Mouse (Mus musculus): ENCODE results near the gene Fstl3.

Fstl3 gene

GRCm38 (mm10) chr10:79808728-79809127, 31.7 kb downstream of the Fstl3 start:
- no peak for DNase-seq (ENCODE audit: low read depth, low spot score)

- DNase-seq (ENCODE audit: low read depth, low spot score) = no peak
These were observed 34.9 kb downstream of the Fstl3 start for GRCm38 (mm10) chr10:79811736-79812637.

GRCm38 (mm10) chr10:79814271-79814842, 37.3 kb downstream of the Fstl3 start:
- no peak for DNase-seq (ENCODE audit: low read depth, low spot score)

- DNase-seq (ENCODE audit: low read depth, low spot score) = no peak
These were observed 38.8 kb downstream of the Fstl3 start for GRCm38 (mm10) chr10:79815671-79816494.

- no peak for DNase-seq (ENCODE audit: low read depth, low spot score)
These were observed 40.0 kb downstream of the Fstl3 start for GRCm38 (mm10) chr10:79817111-79817510.

- no peak for DNase-seq (ENCODE audit: low read depth, low spot score)
These were observed 41.2 kb downstream of the Fstl3 start for GRCm38 (mm10) chr10:79818225-79818624.

- DNase-seq (ENCODE audit: low read depth, low spot score) = no peak
These were observed 42.5 kb downstream of the Fstl3 start for GRCm38 (mm10) chr10:79819606-79820005.

GRCm38 (mm10) chr10:79820277-79820676, 43.2 kb downstream of the Fstl3 start:
- no peak for DNase-seq (ENCODE audit: low read depth, low spot score)

GRCm38 (mm10) chr10:79820782-79821181, 43.7 kb downstream of the Fstl3 start, which contains the start of gene Misp:
Misp (plus strand) TSS chr10:79820989.
- DNase-seq (ENCODE audit: low read depth, low spot score) = no peak

- no peak for DNase-seq (ENCODE audit: low read depth, low spot score)
These were observed 44.7 kb downstream of the Fstl3 start for GRCm38 (mm10) chr10:79821731-79822130.

- DNase-seq (ENCODE audit: low read depth, low spot score) = no peak
These were observed 45.3 kb downstream of the Fstl3 start for GRCm38 (mm10) chr10:79822372-79822771.

GRCm38 (mm10) chr10:79823011-79823410, 45.9 kb downstream of the Fstl3 start:
- DNase-seq (ENCODE audit: low read depth, low spot score) = no peak

GRCm38 (mm10) chr10:79824413-79824812, 47.3 kb downstream of the Fstl3 start:
- DNase-seq (ENCODE audit: low read depth, low spot score) = no peak

GRCm38 (mm10) chr10:79831583-79831982, 54.5 kb downstream of the Fstl3 start:
- DNase-seq (ENCODE audit: low read depth, low spot score) = no peak
